Mouse (Mus musculus): ENCODE measurements around the gene Kremen1. TPM values are rescaled to one million over a fixed set of nuclear protein-coding genes. Genes with fewer than 3 reads are reported as not detected.

Kremen1 gene
- 7.8 and 17.2 TPM in 2 replicates for polyA plus RNA-seq (2014; fragmentation: Nextera tagmentation; extraction: Ambion mirVana)

- no peaks in the 10 kb centered on the region for H3K36me3 ChIP-seq (ENCODE audit: control insufficient read depth, insufficient read depth, low read length)
- peak within 1 kb of the TSS; percentile 61 for H3K4me2 ChIP-seq (replicated peaks; ENCODE audit: low read depth, low read length)
- 5% methylated on average over 37 of the region's 80 CpGs for WGBS
- H3K9ac ChIP-seq (ENCODE audit: low read depth, low read length): peak within 1 kb of the TSS; percentile 67
- no peaks in the 10 kb centered on the region for H3K27me3 ChIP-seq (ENCODE audit: control insufficient read depth, insufficient read depth, low read length)
- ATAC-seq (ENCODE audit: low FRiP score, low TSS enrichment): peak; percentile 97
- H3K4me1 ChIP-seq (ENCODE audit: control insufficient read depth, insufficient read depth, low read length): peaks cover 15% of the 10 kb centered on the region
- peak within 1 kb of the TSS; percentile 55 for H3K4me3 ChIP-seq (ENCODE audit: low read length)
- H3K27ac ChIP-seq (ENCODE audit: low read depth, low read length): peak within 1 kb of the TSS; percentile 14
- H3K9me3 ChIP-seq (ENCODE audit: control insufficient read depth, low read length): no peaks in the 10 kb centered on the region
Measured at GRCm38 (mm10) chr11:5261508-5262392, at the start of gene Kremen1. TSS of gene Kremen1 (minus strand) at chr11:5261558.

- Histone ChIP-seq H3K27ac (ENCODE audit: low read depth, low read length) (peak overlapping the region; percentile 30; the same call in 1 of the 2 replicates), H3K4me1 (ENCODE audit: control insufficient read depth, insufficient read depth, low read length) (0 out of 2 replicates have a peak, but pooled peaks cover 9% of the 10 kb centered on the region), H3K36me3 (ENCODE audit: control insufficient read depth, insufficient read depth, low read length) (no peaks in the 10 kb centered on the region), H3K9ac (ENCODE audit: low read depth, low read length) (no peak overlapping the region), H3K4me3 (ENCODE audit: low read length) (no peak overlapping the region), H3K4me2 (replicated peaks; ENCODE audit: low read depth, low read length) (no peak overlapping the region), H3K27me3 (ENCODE audit: control insufficient read depth, insufficient read depth, low read length) (no peaks in the 10 kb centered on the region), H3K9me3 (ENCODE audit: control insufficient read depth, low read length) (no peaks in the 10 kb centered on the region)
- no peak for ATAC-seq (ENCODE audit: low FRiP score, low TSS enrichment)
- WGBS: 84% methylated on average over 13 of the region's 13 CpGs
Measured at GRCm38 (mm10) chr11:5307024-5307905, 45.9 kb upstream of the Kremen1 start.

- Histone ChIP-seq H3K4me2 (replicated peaks; ENCODE audit: low read depth, low read length) (no peak overlapping the region), H3K9ac (ENCODE audit: low read depth, low read length) (no peak overlapping the region), H3K4me1 (ENCODE audit: control insufficient read depth, insufficient read depth, low read length) (0 out of 2 replicates have a peak, but pooled peaks cover 9% of the 10 kb centered on the region), H3K27me3 (ENCODE audit: control insufficient read depth, insufficient read depth, low read length) (no peaks in the 10 kb centered on the region), H3K27ac (ENCODE audit: low read depth, low read length) (no peak overlapping the region), H3K36me3 (ENCODE audit: control insufficient read depth, insufficient read depth, low read length) (no peaks in the 10 kb centered on the region), H3K9me3 (ENCODE audit: control insufficient read depth, low read length) (no peaks in the 10 kb centered on the region), H3K4me3 (ENCODE audit: low read length) (no peak overlapping the region)
- ATAC-seq (ENCODE audit: low FRiP score, low TSS enrichment): no peak
Measured at GRCm38 (mm10) chr11:5306017-5306416, 44.7 kb upstream of the Kremen1 start.

- no peak overlapping the region for H3K27ac ChIP-seq (ENCODE audit: low read depth, low read length)
- H3K4me3 ChIP-seq (ENCODE audit: low read length): no peak overlapping the region
- no peaks in the 10 kb centered on the region for H3K27me3 ChIP-seq (ENCODE audit: control insufficient read depth, insufficient read depth, low read length)
- H3K4me2 ChIP-seq (replicated peaks; ENCODE audit: low read depth, low read length): no peak overlapping the region
- H3K36me3 ChIP-seq (ENCODE audit: control insufficient read depth, insufficient read depth, low read length): no peaks in the 10 kb centered on the region
- H3K4me1 ChIP-seq (ENCODE audit: control insufficient read depth, insufficient read depth, low read length): 0 out of 2 replicates have a peak, but pooled peaks cover 9% of the 10 kb centered on the region
- H3K9me3 ChIP-seq (ENCODE audit: control insufficient read depth, low read length): no peaks in the 10 kb centered on the region
- ATAC-seq (ENCODE audit: low FRiP score, low TSS enrichment): no peak
- H3K9ac ChIP-seq (ENCODE audit: low read depth, low read length): no peak overlapping the region
Measured at GRCm38 (mm10) chr11:5304526-5304925, 43.2 kb upstream of the Kremen1 start.

- ATAC-seq (ENCODE audit: low FRiP score, low TSS enrichment): no peak
- Histone ChIP-seq H3K9ac (ENCODE audit: low read depth, low read length) (no peak overlapping the region), H3K4me1 (ENCODE audit: control insufficient read depth, insufficient read depth, low read length) (peaks cover 36% of the 10 kb centered on the region), H3K36me3 (ENCODE audit: control insufficient read depth, insufficient read depth, low read length) (no peaks in the 10 kb centered on the region), H3K4me3 (ENCODE audit: low read length) (no peak overlapping the region), H3K27me3 (ENCODE audit: control insufficient read depth, insufficient read depth, low read length) (no peaks in the 10 kb centered on the region), H3K27ac (ENCODE audit: low read depth, low read length) (peak overlapping the region; percentile 81), H3K9me3 (ENCODE audit: control insufficient read depth, low read length) (no peaks in the 10 kb centered on the region), H3K4me2 (replicated peaks; ENCODE audit: low read depth, low read length) (peak overlapping the region; percentile 23)
- WGBS: 18% methylated on average over 1 of the region's 1 CpGs
Measured at GRCm38 (mm10) chr11:5298007-5298372, 36.6 kb upstream of the Kremen1 start.

GRCm38 (mm10) chr11:5297148-5298006 is 36.0 kb upstream of the Kremen1 start:
- Histone ChIP-seq H3K27ac (ENCODE audit: low read depth, low read length) (peak overlapping the region; percentile 81), H3K36me3 (ENCODE audit: control insufficient read depth, insufficient read depth, low read length) (no peaks in the 10 kb centered on the region), H3K4me3 (ENCODE audit: low read length) (0 out of 2 replicates have a peak overlapping the region, but pooled peaks have one; percentile 0), H3K9me3 (ENCODE audit: control insufficient read depth, low read length) (no peaks in the 10 kb centered on the region), H3K4me2 (replicated peaks; ENCODE audit: low read depth, low read length) (peak overlapping the region; percentile 23), H3K4me1 (ENCODE audit: control insufficient read depth, insufficient read depth, low read length) (peaks cover 36% of the 10 kb centered on the region), H3K9ac (ENCODE audit: low read depth, low read length) (no peak overlapping the region), H3K27me3 (ENCODE audit: control insufficient read depth, insufficient read depth, low read length) (no peaks in the 10 kb centered on the region)
- WGBS: 10% methylated on average over 13 of the region's 13 CpGs
- ATAC-seq (ENCODE audit: low FRiP score, low TSS enrichment): peak; percentile 94

- Histone ChIP-seq H3K9ac (ENCODE audit: low read depth, low read length) (no peak overlapping the region), H3K4me1 (ENCODE audit: control insufficient read depth, insufficient read depth, low read length) (peaks cover 36% of the 10 kb centered on the region), H3K4me3 (ENCODE audit: low read length) (no peak overlapping the region), H3K9me3 (ENCODE audit: control insufficient read depth, low read length) (no peaks in the 10 kb centered on the region), H3K4me2 (replicated peaks; ENCODE audit: low read depth, low read length) (no peak overlapping the region; the same call in 1 of the 2 replicates), H3K27me3 (ENCODE audit: control insufficient read depth, insufficient read depth, low read length) (no peaks in the 10 kb centered on the region), H3K27ac (ENCODE audit: low read depth, low read length) (peak overlapping the region; percentile 81), H3K36me3 (ENCODE audit: control insufficient read depth, insufficient read depth, low read length) (no peaks in the 10 kb centered on the region)
- 10% methylated on average over 2 of the region's 2 CpGs for WGBS
- peak; percentile 54; the same call in 1 of the 2 replicates for ATAC-seq (ENCODE audit: low FRiP score, low TSS enrichment)
Measured at GRCm38 (mm10) chr11:5296576-5297115, 35.3 kb upstream of the Kremen1 start.

- Histone ChIP-seq H3K4me1 (ENCODE audit: control insufficient read depth, insufficient read depth, low read length) (peaks cover 40% of the 10 kb centered on the region), H3K4me3 (ENCODE audit: low read length) (no peak overlapping the region)
- 68% methylated on average over 3 of the region's 3 CpGs for WGBS
Measured at GRCm38 (mm10) chr11:5294805-5295204, 33.4 kb upstream of the Kremen1 start.

More at GRCm38 (mm10) chr11:5294805-5295204, 33.4 kb upstream of the Kremen1 start:
- Histone ChIP-seq H3K9me3 (ENCODE audit: control insufficient read depth, low read length) (no peaks in the 10 kb centered on the region), H3K36me3 (ENCODE audit: control insufficient read depth, insufficient read depth, low read length) (no peaks in the 10 kb centered on the region), H3K4me2 (replicated peaks; ENCODE audit: low read depth, low read length) (no peak overlapping the region), H3K27ac (ENCODE audit: low read depth, low read length) (no peak overlapping the region; the same call in 1 of the 2 replicates), H3K27me3 (ENCODE audit: control insufficient read depth, insufficient read depth, low read length) (no peaks in the 10 kb centered on the region), H3K9ac (ENCODE audit: low read depth, low read length) (no peak overlapping the region)
- ATAC-seq (ENCODE audit: low FRiP score, low TSS enrichment): no peak
